Mouse (Mus musculus): ENCODE measurements around the gene Gpt2.

Gpt2 gene

DNA sequence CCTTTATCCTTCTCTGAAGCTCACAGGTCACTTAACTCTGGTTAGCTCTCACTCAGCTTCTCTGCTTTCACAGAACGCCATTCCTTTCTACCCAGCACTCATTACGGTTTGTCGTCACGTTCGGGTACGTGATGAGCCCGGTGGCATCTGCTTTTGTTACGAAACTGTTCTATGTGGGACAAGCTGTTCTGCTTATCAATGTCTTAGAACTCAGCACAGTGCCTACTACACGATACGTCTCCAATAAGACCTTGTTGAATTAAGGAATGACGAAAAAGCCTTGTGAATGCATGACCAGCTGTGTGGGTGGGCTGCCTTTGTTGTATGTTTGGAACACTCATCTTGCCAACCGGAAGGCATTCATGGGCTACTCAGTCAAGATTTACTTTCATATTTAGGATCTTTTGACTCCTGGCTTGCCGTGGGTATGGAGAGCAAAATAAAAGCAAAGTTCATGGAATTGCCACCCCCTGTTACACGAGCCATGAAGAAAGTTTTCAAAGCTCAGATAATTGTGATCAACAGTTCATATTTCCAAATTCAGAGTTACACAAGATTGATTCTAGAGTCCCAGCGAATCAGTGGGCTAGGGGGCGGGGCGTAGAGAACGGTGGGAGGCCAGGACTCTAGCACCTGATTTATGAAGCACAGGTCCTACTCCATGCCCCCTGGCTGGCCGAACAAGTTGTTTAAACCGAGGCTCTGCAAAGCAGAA lies 4.3 kb upstream of the Gpt2 start:
- no peak for DNase-seq

DNA sequence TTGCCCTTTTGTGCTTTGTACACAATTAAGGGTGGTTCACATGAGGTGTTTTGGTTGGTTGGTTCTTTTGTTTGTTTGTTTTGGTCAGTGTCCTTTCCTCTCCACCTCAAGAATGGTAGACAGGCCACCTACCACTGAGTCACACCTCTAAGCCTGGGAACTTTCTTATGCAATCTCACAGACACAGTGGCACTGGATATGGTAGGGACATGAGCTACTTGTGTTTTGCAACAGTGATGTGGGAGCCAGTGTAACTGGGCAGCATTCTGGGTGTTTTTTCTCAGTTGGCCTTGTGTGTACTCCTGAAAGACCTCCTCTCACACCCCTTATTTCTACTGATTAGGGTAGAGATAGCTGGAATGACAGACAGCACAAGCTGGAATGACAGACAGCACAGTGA lies 3.7 kb upstream of the Gpt2 start:
- no peak for DNase-seq

DNA sequence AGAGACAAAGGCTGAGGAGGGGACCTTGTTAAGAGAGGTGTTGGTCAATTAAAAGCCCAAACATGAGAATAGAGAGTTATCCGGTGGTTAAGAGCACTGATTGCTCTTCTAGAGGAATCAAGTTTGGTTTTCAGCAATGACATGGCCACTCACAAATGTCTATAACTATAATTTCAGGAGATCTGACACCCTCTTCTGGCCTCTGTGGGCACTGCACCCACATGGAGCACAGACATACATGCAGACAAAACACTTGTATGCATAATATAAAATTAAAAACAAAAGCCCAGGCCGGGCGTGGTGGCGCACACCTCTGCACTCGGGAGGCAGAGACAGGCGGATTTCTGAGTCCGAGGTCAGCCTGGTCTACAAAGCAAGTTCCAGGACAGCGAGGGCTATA lies 2.8 kb upstream of the Gpt2 start:
- no peak for DNase-seq

DNA sequence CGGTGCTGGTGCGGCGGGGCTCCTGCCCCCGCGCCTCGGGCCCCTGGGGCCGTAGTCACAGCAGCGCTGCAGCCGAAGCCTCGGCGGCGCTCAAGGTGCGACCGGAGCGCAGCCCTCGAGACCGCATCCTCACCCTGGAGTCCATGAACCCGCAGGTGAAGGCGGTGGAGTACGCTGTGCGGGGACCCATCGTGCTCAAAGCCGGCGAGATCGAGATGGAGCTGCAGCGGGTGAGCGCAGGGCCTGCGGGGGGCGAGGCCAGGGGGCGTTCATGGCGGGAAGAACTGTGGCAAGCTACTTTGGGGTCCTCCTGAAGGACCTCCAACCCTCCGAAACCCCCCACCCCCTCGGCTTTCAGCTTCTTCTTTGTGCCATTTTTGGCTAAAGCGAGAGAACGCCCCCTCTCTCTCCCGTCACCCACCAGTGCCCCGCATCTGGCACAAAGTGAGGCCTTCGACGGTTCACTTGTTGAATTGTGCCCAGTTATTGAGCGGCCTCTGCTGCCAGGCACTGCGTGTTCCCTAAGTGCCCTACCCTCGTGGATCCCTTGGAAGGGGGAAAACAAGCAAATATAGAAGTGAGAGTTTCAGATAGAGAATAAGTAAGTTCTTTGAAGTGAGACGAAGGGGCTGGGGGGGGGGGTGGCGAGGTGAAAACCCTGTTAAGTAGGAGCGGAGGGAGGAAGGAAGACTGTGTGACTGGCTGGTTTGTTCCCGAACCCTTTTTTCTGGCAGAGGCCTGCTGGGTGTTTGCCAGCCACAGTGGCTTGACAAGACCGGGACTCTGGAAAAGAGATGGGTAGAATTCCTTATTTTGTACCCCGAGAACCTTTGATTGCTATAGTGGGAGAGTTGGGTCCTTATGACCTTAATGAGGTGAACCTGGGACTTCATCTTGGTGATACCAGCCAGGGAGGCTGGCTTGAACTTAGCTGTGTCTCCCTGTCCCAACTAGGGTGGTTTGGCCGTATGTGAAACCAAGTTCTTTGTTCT lies 860 bp downstream of the Gpt2 start:
- DNase-seq, result peak; percentile 56

DNA sequence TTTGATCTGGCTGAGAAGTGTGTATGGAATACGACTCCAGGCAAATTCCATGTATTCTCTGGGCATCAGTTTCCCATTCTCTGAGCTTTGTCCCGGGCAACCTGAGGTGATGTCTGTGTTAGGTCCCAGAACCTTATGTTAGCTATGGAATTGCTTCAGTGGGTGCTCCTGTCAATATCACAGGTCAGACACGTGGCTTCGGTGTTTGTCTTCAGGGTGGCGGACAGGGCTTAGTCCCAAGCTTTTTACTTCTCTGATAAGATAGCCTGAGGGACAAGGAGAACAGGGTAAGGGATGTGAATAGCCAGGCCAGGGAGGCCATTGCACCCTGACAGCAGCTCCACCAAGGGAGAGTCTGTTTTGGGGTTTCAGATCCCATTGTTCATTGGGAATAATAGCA lies 3.7 kb downstream of the Gpt2 start:
- DNase-seq, result no peak

DNA sequence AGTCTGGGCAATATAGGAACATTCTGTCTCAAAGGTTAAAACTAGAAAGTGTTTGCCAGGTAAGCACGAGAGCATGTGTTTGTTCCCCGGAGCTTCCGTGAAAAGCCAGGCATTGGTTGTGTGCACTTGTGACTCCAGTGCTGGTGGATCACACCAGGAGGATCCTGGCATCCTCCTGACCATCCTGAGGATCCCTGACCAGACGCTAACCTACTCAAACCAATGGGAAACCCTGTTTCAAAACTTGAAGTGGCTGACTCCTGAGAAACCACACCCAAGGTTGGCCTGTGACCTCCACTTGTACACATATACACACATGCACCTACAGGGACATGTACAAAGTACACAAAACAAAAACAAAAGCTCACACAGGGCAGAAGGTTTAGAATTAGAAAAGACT lies 4.4 kb downstream of the Gpt2 start:
- DNase-seq, result no peak

DNA sequence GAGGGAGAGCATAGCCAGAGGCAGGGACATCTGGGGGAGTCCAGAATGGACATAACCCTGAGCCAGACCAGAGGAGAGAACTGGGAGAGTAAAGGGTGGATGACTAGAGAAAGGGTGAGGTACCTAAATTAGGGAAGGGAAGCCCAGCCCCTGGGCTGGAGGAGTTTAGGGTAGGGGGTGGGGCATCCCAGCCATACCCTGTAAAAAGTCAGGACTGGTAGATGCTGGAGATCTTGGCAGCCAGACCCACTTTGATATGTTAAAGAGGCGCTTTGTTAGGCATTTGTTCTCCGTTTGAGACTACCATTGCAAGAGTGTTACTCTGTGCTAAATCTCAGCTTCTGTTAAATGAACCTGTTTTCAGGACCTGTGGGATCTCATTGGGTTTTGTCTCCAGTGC lies 6.2 kb downstream of the Gpt2 start:
- DNase-seq, result no peak

DNA sequence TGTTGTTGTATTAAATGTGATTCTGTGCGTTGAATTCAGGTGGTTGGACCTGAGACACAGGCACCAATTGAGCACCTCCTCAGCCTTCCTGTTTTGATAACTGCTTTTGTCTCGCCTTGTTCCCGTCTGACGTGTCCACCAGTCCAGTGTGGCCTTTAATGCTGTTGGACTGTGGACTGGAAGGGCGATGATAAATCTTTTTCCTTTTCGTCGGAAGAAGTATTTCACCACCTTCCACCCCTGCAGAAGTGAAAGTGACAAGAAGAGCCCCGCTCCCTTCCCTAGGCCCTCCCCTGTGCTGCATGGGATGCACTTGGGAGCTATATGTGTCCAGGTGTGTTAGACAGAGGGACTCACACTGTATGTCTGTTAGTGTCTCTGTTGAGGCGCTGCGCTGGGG lies 8.1 kb downstream of the Gpt2 start:
- DNase-seq, result no peak

DNA sequence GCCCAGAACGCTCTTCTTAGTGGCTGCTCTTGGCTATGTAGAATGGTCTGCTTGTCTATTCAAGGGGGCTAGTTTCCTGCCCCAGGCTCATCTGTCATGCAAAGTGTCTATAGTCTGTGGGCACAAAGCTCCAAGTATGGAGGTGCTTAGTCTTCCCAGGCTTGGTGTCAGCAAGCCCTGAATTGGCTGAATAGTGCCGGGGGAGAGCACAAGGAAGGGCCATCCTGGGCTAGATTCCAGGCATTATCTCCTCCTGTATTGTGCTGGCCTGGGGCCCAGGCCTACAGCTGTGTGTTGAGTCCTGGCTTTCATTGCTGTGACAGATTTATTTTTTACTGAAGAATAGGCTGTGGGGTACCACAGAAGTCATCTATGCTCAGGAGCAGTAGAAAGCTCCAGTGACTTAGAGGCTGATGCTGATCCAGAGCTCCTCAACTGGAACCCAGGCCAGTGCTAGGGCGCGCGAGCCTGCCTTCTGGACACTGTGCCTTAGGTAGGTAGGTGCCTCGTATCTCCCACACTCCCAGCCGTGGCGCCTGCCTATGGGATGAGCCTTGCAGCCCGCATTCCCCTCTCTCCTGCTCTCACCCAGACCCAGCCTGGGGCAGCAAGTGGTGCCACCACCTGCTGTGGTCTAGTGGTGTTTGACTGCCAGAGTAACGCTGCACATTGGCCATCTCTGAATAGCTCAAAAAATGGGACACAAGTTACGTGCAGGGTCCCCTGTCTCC lies 8.7 kb downstream of the Gpt2 start:
- DNase-seq, result no peak

DNA sequence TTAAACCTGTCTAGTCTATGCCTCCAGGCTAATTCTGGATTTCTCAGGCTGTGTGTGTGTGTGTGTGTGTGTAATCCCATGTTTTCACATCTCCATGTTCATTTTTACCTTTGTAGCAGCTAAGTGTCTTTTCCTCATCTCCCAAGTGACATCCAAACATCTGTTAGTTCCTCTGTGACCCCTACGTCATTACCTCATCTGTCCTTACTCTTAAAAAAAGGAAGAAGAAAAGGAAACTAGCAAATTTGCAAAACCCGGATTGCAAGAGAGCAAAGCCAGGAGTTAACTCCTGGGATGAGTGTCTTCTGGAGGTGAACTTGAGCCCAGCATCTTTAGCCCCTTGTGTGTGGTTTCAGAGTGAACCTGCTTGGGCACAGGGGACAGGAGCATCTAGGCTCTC lies 10.0 kb downstream of the Gpt2 start:
- DNase-seq, result no peak

DNA sequence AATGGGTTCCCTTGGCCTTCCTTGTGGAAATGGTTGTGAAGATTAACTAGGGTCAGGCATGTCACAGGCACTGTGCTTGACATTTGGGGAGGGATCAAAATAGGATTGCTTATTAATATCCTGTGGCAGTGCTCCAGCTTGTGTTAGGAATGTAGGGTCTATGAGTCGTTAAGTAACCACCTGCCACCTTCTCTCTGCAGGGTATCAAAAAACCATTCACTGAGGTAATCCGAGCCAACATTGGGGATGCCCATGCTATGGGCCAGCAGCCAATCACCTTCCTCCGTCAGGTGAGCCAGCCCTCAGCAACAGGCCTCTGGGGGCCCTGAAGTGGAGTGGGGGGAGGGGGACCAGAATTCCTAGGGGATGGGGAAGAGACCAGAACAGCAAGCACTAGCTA lies 10.7 kb downstream of the Gpt2 start:
- no peak for DNase-seq

DNA sequence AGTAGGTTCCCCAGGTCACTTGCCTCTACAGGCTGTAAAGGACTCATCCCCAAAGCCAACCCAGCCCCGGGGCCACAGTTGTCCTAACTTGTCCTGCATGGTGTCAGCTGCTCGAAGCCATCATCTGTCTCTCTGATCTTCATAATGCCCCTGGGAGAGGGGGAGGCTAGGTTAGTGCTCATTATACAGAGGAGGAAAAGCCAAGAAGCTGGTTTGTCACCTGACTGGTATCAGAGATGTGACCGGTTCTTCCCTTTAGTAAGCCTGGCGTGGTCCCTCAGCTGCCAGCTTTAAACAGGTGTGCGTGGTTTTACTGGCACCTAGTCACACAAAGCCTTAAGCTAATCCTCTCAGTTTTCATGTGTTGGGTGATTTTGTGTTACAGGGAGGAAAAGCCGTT lies 12.3 kb downstream of the Gpt2 start:
- DNase-seq, result no peak

DNA sequence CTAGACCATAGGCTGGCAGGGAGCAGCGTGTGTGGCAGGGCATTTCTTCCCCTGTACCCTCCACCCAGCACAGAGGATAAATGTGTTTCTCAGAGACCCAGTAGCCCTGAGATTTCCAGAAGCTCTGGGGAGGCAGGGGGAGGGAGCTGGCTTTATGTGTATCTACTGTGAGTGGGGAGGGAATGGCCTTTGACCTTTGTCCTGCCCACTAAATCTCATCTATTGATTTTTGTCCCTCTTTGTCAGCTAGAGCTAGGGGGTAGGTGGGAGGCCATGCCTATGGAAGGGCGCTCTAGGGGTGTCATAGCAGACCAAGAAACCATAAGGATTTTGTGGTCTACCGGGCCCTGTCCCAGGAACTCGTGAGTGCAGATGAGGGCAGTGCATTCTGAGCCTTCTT lies 14.2 kb downstream of the Gpt2 start:
- no peak for DNase-seq

DNA sequence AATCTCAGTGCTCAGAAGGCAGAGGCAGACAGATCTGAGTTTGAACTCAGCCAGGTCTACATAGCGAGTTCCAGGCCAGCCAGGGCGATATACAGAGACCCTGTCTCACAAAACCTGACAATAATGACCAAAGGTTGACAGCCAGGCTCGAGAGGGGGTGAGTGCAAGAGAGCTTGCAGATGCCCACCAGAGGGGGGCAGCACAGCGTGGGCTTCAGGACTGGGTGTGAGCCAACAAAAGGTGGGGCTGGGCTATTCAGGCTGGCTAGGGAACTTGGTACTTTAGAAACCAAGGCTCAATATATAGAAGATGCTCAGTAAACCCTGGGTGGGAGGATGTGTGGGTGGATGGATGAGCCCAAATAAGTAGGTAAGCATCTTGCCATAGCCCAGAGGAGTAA lies 16.3 kb downstream of the Gpt2 start:
- no peak for DNase-seq

DNA sequence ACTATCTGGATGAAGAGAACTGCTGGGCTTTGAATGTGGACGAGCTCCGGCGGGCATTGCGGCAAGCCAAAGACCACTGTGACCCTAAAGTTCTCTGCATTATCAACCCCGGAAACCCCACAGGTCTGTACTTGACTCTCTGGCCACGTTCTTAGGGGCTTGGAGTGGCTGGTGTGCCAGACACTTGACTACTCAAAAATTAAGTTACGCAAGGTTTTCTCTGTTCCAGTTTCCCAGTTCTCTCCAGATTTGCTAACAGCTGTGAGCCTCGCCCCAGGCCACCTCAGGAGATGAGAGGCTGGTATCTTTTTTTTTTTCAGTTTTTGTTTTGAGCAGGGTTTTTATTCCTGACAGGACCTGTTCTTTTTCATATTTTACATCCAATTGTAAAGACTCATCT lies 19.9 kb downstream of the Gpt2 start:
- no peak for DNase-seq

DNA sequence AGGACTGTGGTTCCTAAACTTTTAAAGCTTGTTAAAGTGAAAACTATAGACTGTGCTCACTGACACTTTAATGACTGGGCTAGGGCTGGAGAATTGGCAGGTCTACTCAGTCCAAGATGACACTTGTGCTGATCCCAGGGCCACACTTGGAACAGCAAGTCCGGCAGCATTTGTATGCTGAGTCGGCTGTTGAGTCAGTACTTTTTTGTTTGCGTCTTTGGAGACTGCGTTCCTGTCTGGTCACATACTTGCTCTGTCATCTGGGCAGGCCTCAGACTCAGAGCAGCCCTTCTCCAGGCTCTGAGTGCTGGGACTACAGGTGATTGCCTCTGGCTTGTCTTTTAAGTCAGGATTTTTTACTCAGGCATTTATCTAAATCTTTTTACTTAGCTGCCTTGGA lies 20.9 kb downstream of the Gpt2 start:
- DNase-seq, result no peak

DNA sequence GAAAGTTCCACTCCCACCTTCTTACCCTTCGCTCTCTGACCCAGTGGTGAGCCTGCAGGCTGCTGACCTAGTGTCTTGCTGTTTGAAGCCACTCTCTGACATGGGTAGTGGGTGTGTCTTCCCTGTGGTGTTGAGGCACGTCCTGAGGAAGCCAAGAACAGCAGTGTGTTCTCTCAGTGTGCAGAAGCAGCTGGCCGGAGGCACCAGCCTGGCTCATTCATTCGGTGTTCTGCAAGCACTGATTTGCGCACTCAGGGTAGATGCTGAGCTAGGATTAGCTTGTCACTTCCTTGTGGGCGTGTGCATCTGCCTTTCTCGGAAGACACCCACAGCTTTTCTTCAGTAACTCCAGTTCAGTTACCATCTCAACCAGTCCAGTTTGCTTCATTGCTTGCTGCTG lies 23.0 kb downstream of the Gpt2 start:
- no peak for DNase-seq

DNA sequence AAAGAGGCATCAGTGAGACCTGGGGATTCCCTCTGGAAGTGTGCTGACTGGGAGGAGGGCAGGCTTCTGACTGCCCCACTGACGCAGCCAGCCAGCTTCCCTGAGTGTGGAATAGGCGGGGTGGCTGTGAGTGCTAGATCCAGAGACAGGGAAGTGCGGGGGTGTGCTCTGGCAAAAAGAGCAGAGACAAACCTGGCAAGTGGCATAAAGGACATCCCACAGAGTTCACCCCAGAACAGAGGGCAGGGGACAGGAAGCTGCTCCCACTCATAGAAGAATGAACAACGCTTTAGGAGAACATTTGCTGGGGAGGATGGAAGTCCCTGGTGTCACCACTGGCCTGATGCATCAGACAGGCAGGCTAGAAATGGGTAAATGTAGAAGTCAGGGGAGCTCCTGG lies 25.0 kb downstream of the Gpt2 start:
- no peak for DNase-seq

DNA sequence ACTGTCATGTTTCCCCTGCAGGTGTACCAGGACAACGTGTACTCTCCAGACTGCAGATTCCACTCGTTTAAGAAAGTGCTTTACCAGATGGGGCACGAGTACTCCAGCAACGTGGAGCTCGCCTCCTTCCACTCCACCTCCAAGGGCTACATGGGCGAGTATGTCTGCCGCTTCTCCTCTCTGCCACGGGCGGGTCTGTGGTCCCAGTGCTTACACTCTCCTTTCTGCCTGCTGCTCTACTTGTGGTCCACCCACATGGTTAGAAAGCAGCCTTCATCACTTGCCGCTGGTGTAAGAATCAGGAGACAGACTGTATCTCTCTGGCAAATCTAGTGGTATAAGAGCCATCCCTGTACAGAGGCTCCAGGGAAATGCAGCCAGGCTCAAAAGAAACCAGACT lies 25.6 kb downstream of the Gpt2 start:
- no peak for DNase-seq

DNA sequence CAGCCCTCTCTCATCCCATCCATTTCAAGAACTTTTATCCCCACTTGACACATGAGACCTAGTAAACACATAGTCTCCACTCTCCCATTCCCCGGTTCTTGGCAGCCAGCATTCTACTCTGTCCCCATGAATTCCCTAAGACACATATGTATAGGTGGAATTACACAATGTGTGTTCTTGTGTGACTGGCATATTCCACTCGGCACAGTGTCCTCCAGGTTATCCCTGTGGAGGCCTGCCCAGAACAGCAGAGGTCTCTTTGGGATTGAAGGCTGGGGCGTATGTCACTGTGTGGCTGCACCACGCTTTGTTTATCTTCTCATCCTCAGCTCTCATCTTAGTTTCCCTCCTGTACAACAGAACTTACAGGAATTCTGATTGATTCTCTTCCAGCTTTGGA lies 28.2 kb downstream of the Gpt2 start:
- DNase-seq, result no peak

DNA sequence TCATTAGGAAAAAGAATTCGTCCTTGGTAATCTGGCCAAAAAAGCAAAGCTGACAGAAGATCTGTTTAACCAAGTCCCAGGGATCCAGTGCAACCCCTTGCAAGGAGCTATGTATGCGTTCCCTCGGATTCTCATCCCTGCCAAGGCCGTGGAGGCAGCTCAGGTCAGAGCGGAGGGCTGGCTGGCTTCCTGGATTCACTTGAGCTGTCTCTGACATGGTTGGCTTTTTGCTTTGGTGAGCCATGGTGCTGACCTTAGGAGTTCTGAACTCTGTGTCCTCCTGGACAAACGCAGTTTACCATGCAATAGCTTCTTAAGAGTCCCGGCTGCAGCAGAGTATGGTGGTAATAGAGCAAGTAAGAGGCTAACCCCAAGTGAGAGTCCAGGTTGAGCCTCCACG lies 29.0 kb downstream of the Gpt2 start:
- DNase-seq, result no peak

DNA sequence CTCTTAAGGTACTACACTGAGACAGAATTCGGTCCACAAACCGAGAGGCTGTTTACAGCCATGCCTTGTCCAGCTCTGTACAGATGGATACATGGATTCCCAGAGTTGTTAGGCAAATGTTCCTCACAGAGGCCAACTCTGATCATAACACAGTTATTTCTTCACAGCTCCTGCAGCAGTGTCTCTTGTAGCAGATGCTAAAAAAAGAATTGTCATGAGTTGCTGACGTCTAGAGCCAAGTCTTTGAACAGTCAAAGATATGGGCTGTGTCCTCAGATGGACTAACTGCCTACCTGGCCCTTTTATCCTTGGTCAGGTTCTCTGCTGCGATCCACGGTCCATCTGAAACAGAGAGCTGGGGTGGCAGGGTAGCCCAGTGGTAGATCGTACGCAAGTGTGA lies 31.7 kb downstream of the Gpt2 start:
- no peak for DNase-seq

DNA sequence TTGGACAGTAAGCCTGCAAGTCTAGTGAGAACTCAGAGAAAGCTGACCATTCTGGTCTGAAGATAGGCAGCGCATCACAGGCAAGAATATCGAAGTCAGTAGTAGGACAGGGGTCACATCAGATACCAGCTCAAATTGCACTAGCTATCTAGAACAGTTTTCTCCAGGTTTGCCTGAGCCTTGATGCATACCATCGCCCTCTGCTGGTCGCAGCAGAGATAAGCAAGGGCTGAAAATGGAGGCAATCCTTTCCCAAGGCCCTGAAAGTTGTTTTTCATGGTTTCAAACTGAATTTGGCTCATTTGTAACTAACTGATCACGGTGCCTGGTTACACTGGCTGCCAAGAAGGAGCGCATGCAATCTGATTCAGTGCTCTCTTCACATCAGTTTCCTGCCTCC lies 33.7 kb downstream of the Gpt2 start:
- peak; percentile 77 for DNase-seq

DNA sequence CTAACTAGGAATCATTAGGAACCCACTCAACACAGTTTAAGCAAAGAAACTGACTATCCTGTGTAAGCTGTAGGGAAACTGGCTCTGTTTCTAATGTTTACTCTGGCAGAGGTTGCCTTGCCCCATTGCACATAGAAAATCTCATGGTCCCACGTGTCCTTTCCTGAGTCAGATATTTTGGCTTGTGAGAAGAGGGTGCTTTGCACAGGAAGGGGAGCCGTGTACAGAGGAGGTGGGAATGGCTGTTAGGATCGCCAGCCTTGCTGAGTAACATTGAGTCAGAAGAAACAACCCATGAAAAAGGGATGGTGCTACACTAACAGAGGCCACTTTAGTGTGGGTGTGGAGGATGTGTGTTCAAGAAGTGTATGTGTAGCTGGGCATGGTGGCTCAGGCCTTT lies 36.6 kb downstream of the Gpt2 start:
- no peak for DNase-seq
